Mouse (Mus musculus) heart, adult 2 months (tissue): ENCODE measurements around the gene Hipk2. TPM values are rescaled to one million over a fixed set of nuclear protein-coding genes. Genes with fewer than 3 reads are reported as not detected.

Experiments
- DNase-seq, 2 experiments: peaks; one replicate each; pipeline ENCODE4 v3.0.0; 2021
- H3K27ac ChIP-seq: fragments of 200-600 bp; 2 replicates; pipeline ENCODE4 v1.8.1; 2022
- H3K27me3 ChIP-seq: fragments of 200-500 bp; 2 replicates; pipeline ENCODE4 v1.6.1; 2012; ENCODE audit warnings: mild to moderate bottlenecking, low read length, inconsistent platforms, mixed read lengths; ENCODE audit not compliant: control insufficient read depth, insufficient read depth
- H3K36me3 ChIP-seq: fragments of 200-500 bp; 2 replicates; pipeline ENCODE4 v1.6.1; 2012; ENCODE audit warnings: low read length, inconsistent platforms; ENCODE audit not compliant: control insufficient read depth, insufficient read depth
- H3K4me1 ChIP-seq: fragments of 200-500 bp; 2 replicates; pipeline ENCODE4 v1.6.1; 2011; ENCODE audit warnings: low read length; ENCODE audit not compliant: control insufficient read depth, insufficient read depth
- H3K4me3 ChIP-seq: fragments of 200-600 bp; 2 replicates; pipeline ENCODE4 v1.8.1; 2022
- H3K79me2 ChIP-seq: fragments of 200-500 bp; replicated peaks from 2 replicates; pipeline ENCODE4 v1.6.1; 2012; ENCODE audit warnings: mild to moderate bottlenecking, inconsistent platforms, low read length, moderate library complexity, mixed read lengths; ENCODE audit not compliant: control insufficient read depth, insufficient read depth
- H3K9ac ChIP-seq: fragments of 200-500 bp; 2 replicates; pipeline ENCODE4 v1.6.1; 2012; ENCODE audit warnings: low read depth, mild to moderate bottlenecking, control low read depth, inconsistent platforms, low read length, mixed read lengths
- CTCF ChIP-seq: fragments of 200-600 bp; IDR thresholded peaks from 2 replicates; pipeline ENCODE4 v1.8.1; 2022; ENCODE audit warnings: antibody characterized with exemption, mild to moderate bottlenecking, moderate library complexity
- EP300 ChIP-seq: fragments of 200-500 bp; IDR thresholded peaks from 2 replicates; pipeline ENCODE4 v1.6.1; 2011; ENCODE audit warnings: low read depth, low read length, control low read depth; ENCODE audit not compliant: insufficient read depth
- POLR2A ChIP-seq: fragments of 200-500 bp; IDR thresholded peaks from 2 replicates; pipeline ENCODE4 v1.6.1; 2011; ENCODE audit warnings: mild to moderate bottlenecking, low read depth, low read length, control low read depth; ENCODE audit not compliant: insufficient read depth
- WGBS: fragments of 180-500 bp; shearing (Covaris S2); methylation state at CpG from one replicate; pipeline ENCODE4 v1.1.7; 2018; 5-methylcytosine and 5-hydroxymethylcytosine counted together
- intact Hi-C: fragments of 180-260 bp; cut with DNase I; formaldehyde crosslinking; loops from one replicate; pipeline ENCODE4 v1.15.1; 2025
- polyA plus RNA-seq: library from polyadenylated mRNA; depleted of rRNA; stranded (reverse); fragments of >200 nt; gene quantifications from 2 replicates; pipeline ENCODE4 v1.2.3, GENCODE M21; 2012
- total RNA-seq, 2 experiments: library from RNA; stranded (reverse); gene quantifications; 2 replicates each; pipeline ENCODE4 v1.2.3; 2021

Hipk2 gene
- total and polyA plus RNA-seq, 3 experiments = 35.9 to 98.5 (median 91.0) TPM

DNA sequence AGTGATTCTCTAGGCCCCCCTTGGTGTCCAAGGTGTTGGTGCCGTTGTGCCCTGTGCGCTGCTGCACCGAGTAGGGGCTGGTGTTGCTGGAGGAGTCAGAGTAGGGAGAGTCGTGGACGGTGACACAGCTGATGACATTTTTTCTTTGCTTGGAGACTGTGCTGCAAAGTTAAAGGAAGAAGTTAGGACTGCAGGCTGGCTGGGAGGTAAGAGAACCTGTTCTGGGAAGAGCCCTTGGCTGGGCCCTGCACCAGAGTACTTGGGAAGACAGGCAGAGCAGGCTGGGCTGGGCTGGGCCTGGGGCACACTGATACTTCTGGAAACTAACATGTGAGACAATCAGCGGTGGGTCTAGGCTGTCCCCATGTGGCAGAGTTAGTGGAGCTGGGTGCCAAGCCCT is 172.4 kb downstream of the Hipk2 start:
- intact Hi-C loops = no loop called here
- no peaks in the 10 kb centered on the region for H3K27me3 ChIP-seq
- WGBS = 83% methylated on average over 6 of the region's 6 CpGs
- no peak for DNase-seq
- H3K9ac ChIP-seq = no peak overlapping the region
- peak overlapping the region; percentile 72 for H3K27ac ChIP-seq
- H3K79me2 ChIP-seq = no peaks in the 10 kb centered on the region
- no peak for TF ChIP-seq POLR2A
- no peak for TF ChIP-seq EP300
- no peak for TF ChIP-seq CTCF
- no peak overlapping the region for H3K4me3 ChIP-seq
- peaks cover 4% of the 10 kb centered on the region for H3K4me1 ChIP-seq
- H3K36me3 ChIP-seq = no peaks in the 10 kb centered on the region

DNA sequence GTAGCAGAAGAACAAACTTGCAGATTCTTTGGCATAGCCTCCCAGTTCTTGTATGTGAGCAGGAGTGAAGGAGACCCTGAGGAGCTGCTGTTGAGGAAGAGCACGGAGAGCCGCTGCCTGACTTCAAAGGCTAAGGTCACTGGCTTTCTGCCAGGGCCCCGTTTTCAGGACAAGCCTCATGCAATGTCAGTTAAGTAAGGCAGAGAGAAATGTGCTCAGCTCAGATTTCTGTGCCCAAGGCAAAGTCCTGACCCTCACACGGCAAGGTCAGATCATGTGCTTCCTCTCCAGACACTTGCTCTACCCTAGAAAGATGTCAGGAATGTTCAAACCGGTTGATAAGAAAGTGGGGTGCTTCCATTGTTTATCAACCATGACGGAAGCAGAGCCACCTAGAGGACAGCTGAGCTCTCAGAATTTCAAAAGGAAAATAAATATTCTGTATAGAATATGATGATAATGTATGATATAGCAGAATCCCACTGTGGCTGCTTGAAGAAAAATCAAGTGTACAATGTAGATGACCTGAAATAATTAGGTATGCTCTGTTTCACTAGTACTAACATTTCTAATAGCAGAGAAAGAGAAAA is 173.1 kb downstream of the Hipk2 start:
- DNase-seq = peak in 1 of 2 experiments; percentile 38
- peak overlapping the region; percentile 72 for H3K27ac ChIP-seq
- WGBS = 15% methylated on average over 6 of the region's 6 CpGs

DNA sequence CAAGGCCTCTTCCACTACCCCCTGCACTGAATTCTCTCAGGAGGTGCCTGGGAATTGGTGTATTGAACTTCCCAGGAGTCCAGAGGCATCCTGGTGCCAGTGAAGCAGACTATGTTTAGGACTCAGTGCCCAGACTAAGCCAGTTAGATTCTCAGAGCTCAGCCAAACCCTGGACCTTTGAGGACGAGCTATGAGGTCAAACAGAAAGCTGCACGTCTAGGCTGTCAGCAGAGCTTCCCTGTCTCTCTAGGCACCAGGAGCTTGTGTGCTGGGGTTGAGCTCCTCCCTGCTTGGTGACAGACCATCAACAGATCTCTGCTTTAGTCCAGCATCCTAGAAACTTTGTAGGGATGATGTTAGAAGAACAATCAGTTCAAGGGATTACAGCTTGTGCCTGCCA is 174.5 kb downstream of the Hipk2 start:
- Histone ChIP-seq H3K4me1 (peaks cover 4% of the 10 kb centered on the region), H3K4me3 (no peak overlapping the region), H3K9ac (no peak overlapping the region), H3K79me2 (no peaks in the 10 kb centered on the region), H3K27me3 (no peaks in the 10 kb centered on the region), H3K36me3 (no peaks in the 10 kb centered on the region), H3K27ac (peak overlapping the region; percentile 38; the same call in 1 of the 2 replicates)
- intact Hi-C loops = no loop called here
- 51% methylated on average over 2 of the region's 2 CpGs for WGBS
- no peak for DNase-seq
- TF ChIP-seq EP300 = no peak

More for the DNA sequence above, 173.1 kb downstream of the Hipk2 start:
- no peak overlapping the region for H3K9ac ChIP-seq
- peaks cover 4% of the 10 kb centered on the region for H3K4me1 ChIP-seq
- H3K4me3 ChIP-seq = no peak overlapping the region
- no peaks in the 10 kb centered on the region for H3K36me3 ChIP-seq
- intact Hi-C loops = no loop called here
- no peaks in the 10 kb centered on the region for H3K27me3 ChIP-seq
- TF ChIP-seq EP300 (peak; percentile 73), CTCF (peak; percentile 23; the same call in 1 of the 2 replicates), POLR2A (no peak)
- H3K79me2 ChIP-seq = no peaks in the 10 kb centered on the region

DNA sequence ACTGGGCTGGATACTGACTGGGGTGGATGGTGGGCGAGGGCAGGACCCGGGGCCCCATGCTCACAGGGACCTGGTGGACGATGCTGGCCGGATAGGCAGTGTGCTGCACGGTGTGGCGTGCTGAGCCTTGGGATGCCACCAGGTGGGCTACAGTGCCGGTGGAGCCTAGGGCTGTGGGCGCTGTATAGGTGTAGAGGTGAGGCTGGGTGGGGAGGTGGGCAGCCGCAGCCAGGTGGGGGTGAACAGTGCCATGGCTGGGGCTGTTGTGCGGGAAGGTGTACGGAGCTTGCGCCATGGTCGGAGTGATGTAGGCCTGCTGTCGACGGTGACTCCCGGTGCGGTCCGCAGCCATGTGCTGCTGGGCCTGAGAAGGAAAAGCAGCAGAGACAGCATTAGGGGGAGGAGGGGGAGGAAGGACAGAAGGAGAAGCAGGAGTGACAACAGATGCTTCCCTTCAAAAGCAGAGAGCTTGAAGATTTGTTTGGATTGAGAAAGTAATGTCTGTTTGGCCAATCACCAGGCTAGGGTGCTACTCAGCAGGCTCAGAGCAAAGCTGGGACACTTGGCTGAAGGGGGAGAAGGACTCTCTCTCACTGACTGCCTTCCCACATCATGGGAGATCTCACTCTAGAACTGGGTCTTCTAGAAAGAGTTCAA is 177.6 kb downstream of the Hipk2 start:
- H3K27me3 ChIP-seq = no peaks in the 10 kb centered on the region
- no peak for DNase-seq
- H3K79me2 ChIP-seq = no peaks in the 10 kb centered on the region
- H3K36me3 ChIP-seq = no peaks in the 10 kb centered on the region
- H3K9ac ChIP-seq = no peak overlapping the region
- peaks cover 3% of the 10 kb centered on the region; the same call in 1 of the 2 replicates for H3K4me1 ChIP-seq
- WGBS = 89% methylated on average over 18 of the region's 18 CpGs
- TF ChIP-seq POLR2A (no peak), EP300 (no peak), CTCF (no peak)
- H3K4me3 ChIP-seq = no peak overlapping the region
- intact Hi-C loops = no loop called here
- H3K27ac ChIP-seq = no peak overlapping the region

DNA sequence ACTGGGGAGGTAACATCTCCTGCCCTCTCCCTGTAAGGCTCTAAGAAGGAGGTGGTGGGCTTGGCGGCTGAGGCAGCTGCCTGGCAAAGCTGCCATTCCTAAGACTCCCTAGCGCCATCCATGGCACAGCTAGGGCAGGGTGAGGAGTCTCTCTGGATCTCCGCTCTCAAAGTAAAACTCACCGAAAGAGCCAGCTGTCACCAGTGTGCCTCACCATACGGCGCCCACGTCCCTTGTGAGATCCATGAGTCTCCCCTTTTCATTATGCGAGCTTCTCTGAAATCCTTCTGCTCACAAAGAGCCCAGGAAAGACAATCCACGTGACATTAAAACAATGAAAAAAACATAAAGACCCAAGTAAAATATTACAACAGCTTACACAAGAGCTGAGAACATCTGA is 179.4 kb downstream of the Hipk2 start:
- no peaks in the 10 kb centered on the region for H3K79me2 ChIP-seq
- no peak overlapping the region for H3K27ac ChIP-seq
- no peaks in the 10 kb centered on the region for H3K36me3 ChIP-seq
- no peak for TF ChIP-seq CTCF
- TF ChIP-seq EP300 = no peak
- no peak for TF ChIP-seq POLR2A
- intact Hi-C loops = loop anchor here (2.0 kb wide), 1 partner anchor 204 kb away; no protein-coding TSS in a partner anchor
- 94% methylated on average over 9 of the region's 9 CpGs for WGBS
- no peak overlapping the region for H3K4me3 ChIP-seq
- no peak for DNase-seq
- H3K27me3 ChIP-seq = no peaks in the 10 kb centered on the region
- no peak overlapping the region for H3K9ac ChIP-seq
- H3K4me1 ChIP-seq = no peaks in the 10 kb centered on the region

DNA sequence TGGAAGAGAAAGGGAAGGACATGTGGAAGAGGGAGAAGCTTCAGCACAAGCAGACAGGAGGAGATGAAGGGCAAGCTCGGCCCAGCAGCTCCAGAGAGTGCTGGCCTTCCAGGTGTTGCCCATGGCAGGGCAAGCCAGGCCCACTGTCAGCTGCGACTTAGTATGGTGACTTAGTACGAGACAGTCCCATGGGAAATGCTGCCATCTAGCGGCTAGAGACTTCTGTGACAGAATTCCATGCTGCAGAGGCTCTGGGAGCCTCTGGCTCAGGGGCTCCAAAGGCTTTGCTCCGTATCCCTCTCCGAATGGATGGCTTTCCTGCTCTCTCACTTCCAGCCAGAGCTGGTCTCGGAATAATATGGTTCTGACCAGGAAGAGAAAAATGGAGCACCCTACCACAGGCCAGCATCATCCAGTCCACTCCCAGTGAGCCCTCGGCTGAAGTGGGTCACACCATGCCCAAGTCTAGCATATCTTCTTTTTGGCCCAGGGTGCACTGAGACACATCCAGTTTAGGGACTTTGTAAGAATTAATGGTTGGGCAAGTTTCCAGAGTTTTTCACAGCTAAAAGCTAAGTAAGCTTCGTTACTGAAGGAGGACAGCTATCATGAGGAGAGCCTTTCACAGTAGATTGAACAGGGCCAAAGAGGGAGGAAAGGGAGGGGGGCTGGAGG is 180.4 kb downstream of the Hipk2 start:
- DNase-seq = peak; percentile 72 to 76
- Histone ChIP-seq H3K36me3 (no peaks in the 10 kb centered on the region), H3K9ac (no peak overlapping the region), H3K4me1 (no peaks in the 10 kb centered on the region), H3K27ac (no peak overlapping the region), H3K79me2 (no peaks in the 10 kb centered on the region), H3K27me3 (no peaks in the 10 kb centered on the region), H3K4me3 (no peak overlapping the region)
- WGBS = 32% methylated on average over 9 of the region's 9 CpGs
- intact Hi-C loops = loop anchor here (1.0 to 2.0 kb wide), 2 partner anchors 45 to 203 kb away; no protein-coding TSS in a partner anchor
- TF ChIP-seq CTCF = peak; percentile 92
- TF ChIP-seq POLR2A = no peak
- no peak for TF ChIP-seq EP300
